Comparison of ENCODE assay signal across 28 mouse cellular contexts in genomic region chr17:88641836-88642235, GRCm38 (mm10). TPM values are rescaled to one million over a fixed set of nuclear protein-coding genes. Genes with fewer than 3 reads are reported as not detected.
"Had no signal": no experiment of that assay in that cellular context is flagged by ENCODE, and none has a peak within 500 bp of the region (broad histone marks: within the 10 kb centered on the region; RNA-seq: fewer than 3 reads in every experiment).

No protein-coding gene starts in this region.

- ATAC-seq: hindbrain, postnatal 0 days had no signal

- H3K4me2 ChIP-seq: heart, embryonic 11.5 days; heart, embryonic 13.5 days; heart, embryonic 15.5 days; hindbrain, embryonic 13.5 days; hindbrain, embryonic 15.5 days; intestine, embryonic 15.5 days; kidney, embryonic 15.5 days; limb, embryonic 13.5 days; limb, embryonic 15.5 days had no signal

- H3K9ac ChIP-seq: heart, embryonic 13.5 days; heart, embryonic 15.5 days; hindbrain, embryonic 13.5 days; hindbrain, embryonic 15.5 days; intestine, embryonic 15.5 days; kidney, embryonic 15.5 days; limb, embryonic 13.5 days; limb, embryonic 15.5 days; liver, embryonic 14.5 days had no signal

- H3K27me3 ChIP-seq: heart, embryonic 13.5 days; heart, embryonic 15.5 days; hindbrain, embryonic 13.5 days; hindbrain, embryonic 15.5 days; intestine, embryonic 15.5 days; kidney, embryonic 15.5 days; limb, embryonic 13.5 days; limb, embryonic 15.5 days had no signal

- H3K4me1 ChIP-seq: hindbrain, embryonic 13.5 days; hindbrain, embryonic 15.5 days; kidney, embryonic 15.5 days; limb, embryonic 13.5 days; limb, embryonic 15.5 days had no signal

- H3K27ac ChIP-seq: heart, adult 2 months; heart, embryonic 13.5 days; heart, embryonic 15.5 days; hindbrain, embryonic 13.5 days; hindbrain, embryonic 15.5 days; hindbrain, postnatal 0 days; intestine, embryonic 15.5 days; kidney, embryonic 15.5 days; kidney, postnatal 0 days; limb, embryonic 13.5 days; limb, embryonic 15.5 days; liver, embryonic 14.5 days had no signal

- H3K9me3 ChIP-seq: heart, embryonic 13.5 days; heart, embryonic 15.5 days; hindbrain, embryonic 13.5 days; hindbrain, embryonic 15.5 days; intestine, embryonic 15.5 days; kidney, embryonic 15.5 days; limb, embryonic 13.5 days; limb, embryonic 15.5 days had no signal

- DNase-seq: gastrocnemius, postnatal 14 days; gastrocnemius, postnatal 36 days; heart, postnatal 14 days; heart, postnatal 36 days; kidney, postnatal 36 days; layer of hippocampus, adult 9-11 months; left cerebral cortex, postnatal 4 days had no signal

- H3K36me3 ChIP-seq: hindbrain, embryonic 13.5 days; hindbrain, embryonic 15.5 days had no signal

- H3K4me3 ChIP-seq: heart, adult 2 months; heart, embryonic 13.5 days; heart, embryonic 15.5 days; hindbrain, embryonic 13.5 days; hindbrain, embryonic 15.5 days; intestine, embryonic 15.5 days; kidney, embryonic 15.5 days; limb, embryonic 13.5 days; limb, embryonic 15.5 days had no signal

RNA-seq across cellular contexts. Expression of gene Gtf2a1l, which starts 26.6 kb away (rescaled TPM):
- total RNA-seq: gastrocnemius, adult 18-20 months; gastrocnemius, adult 8-10 months; gastrocnemius, postnatal 14 days; gastrocnemius, postnatal 36 days; heart, adult 2 months; heart, postnatal 14 days; heart, postnatal 36 days; hematopoietic stem cell, adult 5-6 weeks; hindbrain, postnatal 0 days; layer of hippocampus, postnatal 14 days; layer of hippocampus, postnatal 36 days; liver, adult 2 months had no signal
- polyA plus RNA-seq: heart, embryonic 13.5 days; heart, postnatal 0 days; kidney, embryonic 15.5 days; kidney, postnatal 0 days; large intestine, adult 2 months; limb, embryonic 13.5 days; limb, embryonic 15.5 days; liver, adult 2 months; liver, embryonic 14.5 days had no signal

RNA-seq across cellular contexts. Expression of gene Ston1, which starts 44.4 kb away (rescaled TPM):
- total RNA-seq: hematopoietic stem cell, adult 5-6 weeks had no signal
